Mouse (Mus musculus) erythroblast, adult 5-6 weeks (primary cell): ENCODE measurements around the gene Defb39. TPM values are rescaled to one million over a fixed set of nuclear protein-coding genes. Genes with fewer than 3 reads are reported as not detected.

Source experiments
- ATAC-seq: replicated peaks from 2 replicates; pipeline ENCODE4 v1.8.0; 2016; ENCODE audit warnings: moderate number of reproducible peaks, mild to moderate bottlenecking, moderate TSS enrichment, inconsistent platforms; ENCODE audit not compliant: poor library complexity, low FRiP score, severe bottlenecking
- total RNA-seq, 2 experiments: library from RNA; stranded (forward) in 1 of 2; stranded (reverse) in 1 of 2; fragments of 150-400 nt in 1 of 2; fragments of 200-764, 138-1000 nt in 1 of 2; gene quantifications; 2 replicates each; pipeline versions ENCODE4 v1.2.3 to v1.2.4; 2015 to 2017; ENCODE audit warnings: low replicate concordance in 2 of 2

Gene Defb39
- total RNA-seq (2015; ENCODE audit: low replicate concordance) (not detected in 2 replicates), total RNA-seq (2017; ENCODE audit: low replicate concordance) (not detected in 2 replicates)

DNA sequence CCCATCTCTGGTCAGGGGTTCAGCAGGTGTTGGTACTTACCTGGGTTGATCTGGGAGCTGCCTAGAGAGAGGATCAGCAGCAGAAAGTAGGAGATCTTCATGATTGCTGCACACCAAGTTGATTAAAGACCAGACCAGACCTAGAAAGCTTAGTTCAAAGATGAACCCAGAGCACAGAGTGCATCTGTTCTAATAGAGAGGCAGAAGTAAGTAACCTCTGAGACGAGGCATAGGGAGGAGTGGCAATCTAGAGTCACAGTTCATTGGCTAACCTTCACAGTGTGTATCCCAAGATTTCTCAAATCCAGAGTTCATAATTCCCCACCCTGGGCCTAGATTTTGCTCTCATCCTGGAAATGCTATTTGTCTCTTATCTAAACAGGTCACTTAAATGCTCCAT is at the start of gene Defb39:
TSS of gene Defb39 (minus strand) at position 101 of the 400 bp plus-strand sequence.
- no peak for ATAC-seq

DNA sequence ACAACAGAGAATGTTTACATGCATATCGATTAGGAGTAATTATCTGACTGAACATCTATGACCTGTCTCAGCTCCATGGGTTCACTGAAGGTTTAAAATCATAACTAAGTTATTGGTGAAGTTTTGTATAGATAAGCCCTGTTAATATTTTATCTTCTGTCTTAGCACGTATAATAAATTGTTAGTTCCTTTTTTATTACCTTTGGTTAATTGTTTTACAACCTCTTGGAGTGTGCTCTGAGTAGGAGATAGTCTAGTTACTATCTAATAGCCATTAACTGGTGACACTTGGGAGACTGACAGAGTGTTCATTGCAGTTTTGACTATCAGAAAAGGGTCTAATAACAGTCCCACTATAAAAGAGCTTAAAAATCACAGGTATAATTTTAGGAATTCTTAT is 1.4 kb upstream of the Defb39 start:
- no peak for ATAC-seq

DNA sequence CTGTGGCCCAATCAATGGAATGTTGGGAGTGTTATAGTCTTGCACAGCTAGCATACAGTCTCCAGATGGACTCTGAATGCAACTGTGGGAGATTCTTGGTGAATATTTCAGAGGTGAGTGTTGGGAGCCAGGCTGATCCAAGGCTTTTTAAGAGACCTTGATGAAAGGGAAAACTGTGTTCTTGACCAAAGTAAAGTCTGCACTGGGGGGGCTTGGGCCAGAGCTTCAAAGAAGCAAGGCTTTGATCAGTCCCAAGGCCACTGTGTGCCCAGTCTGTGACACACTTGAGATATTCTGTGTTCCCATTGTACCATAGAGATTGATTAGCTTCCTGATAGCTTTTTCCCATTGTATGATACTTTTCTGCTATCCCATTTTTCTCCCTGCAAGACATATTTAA is 1.7 kb downstream of the Defb39 start:
- ATAC-seq = no peak

DNA sequence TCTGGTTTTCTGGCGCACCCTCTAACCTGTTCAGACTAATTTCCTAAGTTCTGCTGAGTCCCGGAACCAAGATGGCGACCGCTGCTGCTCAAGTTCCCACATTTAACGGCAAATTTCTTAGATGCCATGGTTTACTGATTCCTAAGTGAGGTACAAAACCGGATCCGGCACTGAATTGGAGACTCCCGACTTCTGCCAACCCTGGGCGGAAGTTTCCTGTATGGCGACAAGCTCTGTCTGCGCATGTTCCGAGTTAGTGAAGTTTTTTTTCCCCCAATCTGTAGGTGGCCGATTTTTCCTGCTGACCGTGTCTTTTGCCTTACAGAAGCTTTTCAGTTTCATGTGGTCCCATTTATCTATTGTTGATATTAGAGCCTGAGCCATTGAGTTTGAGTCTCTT is 19.4 kb downstream of the Defb39 start:
- no peak for ATAC-seq

DNA sequence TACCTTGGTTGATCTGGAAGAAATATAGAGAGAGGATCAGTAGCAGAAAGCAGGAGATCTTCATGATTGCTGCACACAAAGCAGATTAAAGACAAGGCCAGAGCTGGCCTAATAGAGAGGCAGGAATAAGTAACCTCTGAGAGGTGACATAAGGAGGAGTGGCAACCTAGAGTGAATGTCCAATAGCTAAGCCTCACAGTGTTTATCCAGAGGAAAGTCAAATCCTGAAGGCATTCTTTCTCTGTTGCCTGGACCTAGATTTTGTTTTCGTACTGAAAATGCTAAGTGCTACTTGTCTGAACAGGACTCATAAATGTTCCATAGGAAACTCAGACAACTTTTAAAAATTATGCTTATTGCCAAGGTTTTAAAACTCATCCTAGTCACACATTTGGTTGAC is 38.1 kb downstream of the Defb39 start, which contains the start of gene Defb38:
TSS of gene Defb38 (minus strand) at position 101 of the 400 bp plus-strand sequence.
- no peak for ATAC-seq

Other genes starting within 250 kb of the Defb39 start
- not detected in 2 replicates for gene Defb40, start 86.6 kb downstream of the Defb39 start, total RNA-seq (2015; ENCODE audit: low replicate concordance)
- gene Defb40, start 86.6 kb downstream of the Defb39 start, total RNA-seq (2017; ENCODE audit: low replicate concordance) = not detected in 2 replicates
- not detected in 2 replicates for gene Defb37, start 73.8 kb downstream of the Defb39 start, total RNA-seq (2015; ENCODE audit: low replicate concordance)
- gene Defb37, start 73.8 kb downstream of the Defb39 start, total RNA-seq (2017; ENCODE audit: low replicate concordance) = not detected in 2 replicates
- gene Defb38, start 38.2 kb downstream of the Defb39 start, total RNA-seq (2015; ENCODE audit: low replicate concordance) = not detected in 2 replicates
- gene Defb38, start 38.2 kb downstream of the Defb39 start, total RNA-seq (2017; ENCODE audit: low replicate concordance) = not detected in 2 replicates
- not detected in 2 replicates for gene Defb12, start 50.0 kb upstream of the Defb39 start, total RNA-seq (2015; ENCODE audit: low replicate concordance)
- not detected in 2 replicates for gene Defb12, start 50.0 kb upstream of the Defb39 start, total RNA-seq (2017; ENCODE audit: low replicate concordance)
- gene Defb34, start 58.9 kb upstream of the Defb39 start, total RNA-seq (2015; ENCODE audit: low replicate concordance) = not detected in 2 replicates
- not detected in 2 replicates for gene Defb34, start 58.9 kb upstream of the Defb39 start, total RNA-seq (2017; ENCODE audit: low replicate concordance)
- gene Gm45826, start 76.0 kb upstream of the Defb39 start, total RNA-seq (2015; ENCODE audit: low replicate concordance) = not detected in 2 replicates
- not detected in 2 replicates for gene Gm45826, start 76.0 kb upstream of the Defb39 start, total RNA-seq (2017; ENCODE audit: low replicate concordance)
- gene Defb14, start 129.5 kb upstream of the Defb39 start, total RNA-seq (2015; ENCODE audit: low replicate concordance) = not detected in 2 replicates
- gene Defb14, start 129.5 kb upstream of the Defb39 start, total RNA-seq (2017; ENCODE audit: low replicate concordance) = not detected in 2 replicates
- not detected in 2 replicates for gene Defb4, start 133.9 kb upstream of the Defb39 start, total RNA-seq (2015; ENCODE audit: low replicate concordance)
- gene Defb4, start 133.9 kb upstream of the Defb39 start, total RNA-seq (2017; ENCODE audit: low replicate concordance) = not detected in 2 replicates
- gene Defb6, start 160.7 kb upstream of the Defb39 start, total RNA-seq (2015; ENCODE audit: low replicate concordance) = not detected in 2 replicates
- not detected in 2 replicates for gene Defb6, start 160.7 kb upstream of the Defb39 start, total RNA-seq (2017; ENCODE audit: low replicate concordance)
- not detected in 2 replicates for gene Defb46, start 175.1 kb upstream of the Defb39 start, total RNA-seq (2015; ENCODE audit: low replicate concordance)
- not detected in 2 replicates for gene Defb46, start 175.1 kb upstream of the Defb39 start, total RNA-seq (2017; ENCODE audit: low replicate concordance)
- gene Defb5, start 182.8 kb upstream of the Defb39 start, total RNA-seq (2015; ENCODE audit: low replicate concordance) = not detected in 2 replicates
- not detected in 2 replicates for gene Defb5, start 182.8 kb upstream of the Defb39 start, total RNA-seq (2017; ENCODE audit: low replicate concordance)
- not detected in 2 replicates for gene Defb3, start 228.6 kb upstream of the Defb39 start, total RNA-seq (2015; ENCODE audit: low replicate concordance)
- not detected in 2 replicates for gene Defb3, start 228.6 kb upstream of the Defb39 start, total RNA-seq (2017; ENCODE audit: low replicate concordance)